Mouse (Mus musculus) WW6 (cell line): ENCODE data around the gene Ceacam1.
"Not testable (repeated sequence)": the region's sequence is repeated elsewhere in the genome, so short reads cannot be mapped to it uniquely, and the experiment has no call there.

ENCODE experiments used
- DNase-seq: peaks from one replicate; pipeline ENCODE4 v3.0.0-alpha.2; 2013; ENCODE audit warnings: low read depth, low spot score

The Ceacam1 gene

GRCm38 (mm10) chr7:25439978-25440815 is 37.2 kb downstream of the Ceacam1 start:
- DNase-seq: no peak

GRCm38 (mm10) chr7:25439124-25439822 is 38.1 kb downstream of the Ceacam1 start:
- no peak for DNase-seq

- DNase-seq: no peak
Observed at GRCm38 (mm10) chr7:25436704-25437103, 40.7 kb downstream of the Ceacam1 start.

- DNase-seq: no peak
Observed at GRCm38 (mm10) chr7:25436226-25436625, 41.2 kb downstream of the Ceacam1 start.

- no peak for DNase-seq
Observed at GRCm38 (mm10) chr7:25435546-25435851, 41.9 kb downstream of the Ceacam1 start.

GRCm38 (mm10) chr7:25434654-25435545 is 42.5 kb downstream of the Ceacam1 start:
- DNase-seq: no peak

- no peak for DNase-seq
Observed at GRCm38 (mm10) chr7:25433781-25434560, 43.4 kb downstream of the Ceacam1 start.

GRCm38 (mm10) chr7:25433007-25433541 is 44.3 kb downstream of the Ceacam1 start:
- peak; percentile 79 for DNase-seq

- DNase-seq: no peak
Observed at GRCm38 (mm10) chr7:25432381-25432780, 45.0 kb downstream of the Ceacam1 start.

- DNase-seq: no peak
Observed at GRCm38 (mm10) chr7:25429886-25430784, 47.3 kb downstream of the Ceacam1 start.

GRCm38 (mm10) chr7:25428321-25428720 is 49.1 kb downstream of the Ceacam1 start:
- no peak for DNase-seq

GRCm38 (mm10) chr7:25427144-25427543 is 50.3 kb downstream of the Ceacam1 start:
- no peak for DNase-seq

GRCm38 (mm10) chr7:25426380-25426779 is 51.0 kb downstream of the Ceacam1 start:
- DNase-seq: not testable (repeated sequence)

GRCm38 (mm10) chr7:25424429-25424828 is 53.0 kb downstream of the Ceacam1 start:
- DNase-seq: peak; percentile 49

GRCm38 (mm10) chr7:25422286-25422841 is 55.0 kb downstream of the Ceacam1 start:
- DNase-seq: no peak

- no peak for DNase-seq
Observed at GRCm38 (mm10) chr7:25419943-25420342, 57.5 kb downstream of the Ceacam1 start.

GRCm38 (mm10) chr7:25419536-25419935 is 57.9 kb downstream of the Ceacam1 start:
- DNase-seq: peak; percentile 48

- DNase-seq: no peak
Observed at GRCm38 (mm10) chr7:25417597-25417996, 59.8 kb downstream of the Ceacam1 start.

GRCm38 (mm10) chr7:25412833-25413441 is 64.5 kb downstream of the Ceacam1 start, which contains the start of gene Cxcl17:
Gene Cxcl17, minus strand, starts transcription at chr7:25412886.
- no peak for DNase-seq
